Mouse (Mus musculus): ENCODE results near the gene Wtip.

DNA sequence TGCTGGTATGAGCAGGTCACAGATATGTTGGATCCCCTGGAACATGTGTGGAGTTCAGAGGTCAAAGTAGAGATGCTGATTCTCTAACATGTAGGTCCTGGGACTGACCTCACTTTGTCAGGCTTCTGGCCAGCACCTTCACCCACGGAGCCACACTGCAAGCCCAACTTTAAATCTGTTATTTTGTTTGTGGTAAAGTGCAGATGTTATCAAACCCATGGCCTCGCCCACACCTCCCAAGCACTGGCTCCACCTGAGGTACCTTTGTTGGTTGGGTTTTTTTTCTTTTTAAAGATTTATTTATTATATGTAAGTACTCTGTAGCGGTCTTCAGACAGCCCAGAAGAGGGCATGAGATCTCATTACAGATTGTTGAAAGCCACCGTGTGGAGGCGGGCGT is 6.4 kb upstream of the Wtip start:
- TF ChIP-seq CTCF (IDR thresholded peaks at IDR 0.05; ENCODE audit: low read depth) (no peak), EP300 (IDR thresholded peaks at IDR 0.05; ENCODE audit: low read depth) (no peak)
